Mouse (Mus musculus): ENCODE measurements around the gene Amacr.

GRCm38 (mm10) chr15:10962601-10963000 lies 19.0 kb upstream of the Amacr start:
- TF ChIP-seq EP300 (optimal IDR thresholded peaks at IDR 0.05) (no peak), CTCF (IDR thresholded peaks at IDR 0.05; ENCODE audit: low read depth) (no peak)

Measured in stomach, postnatal 0 days (tissue).